Mouse (Mus musculus) testis, adult 2 months (tissue): ENCODE data around the gene Olfr251. TPM values are rescaled to one million over a fixed set of nuclear protein-coding genes. Genes with fewer than 3 reads are reported as not detected.
"Not testable (repeated sequence)": the region's sequence is repeated elsewhere in the genome, so short reads cannot be mapped to it uniquely, and the experiment has no call there.

Experiments
- H3K27ac ChIP-seq: fragments of 200-500 bp; 2 replicates; pipeline ENCODE4 v1.5.1; 2012; ENCODE audit warnings: low read depth, low read length; ENCODE audit not compliant: control insufficient read depth, insufficient read depth
- H3K27me3 ChIP-seq: fragments of 200-500 bp; 2 replicates; pipeline ENCODE4 v1.6.1; 2012; ENCODE audit warnings: mild to moderate bottlenecking, low read length, moderate library complexity; ENCODE audit not compliant: control insufficient read depth, insufficient read depth
- H3K36me3 ChIP-seq: fragments of 200-500 bp; 2 replicates; pipeline ENCODE4 v1.6.1; 2012; ENCODE audit warnings: mild to moderate bottlenecking, low read length; ENCODE audit not compliant: control insufficient read depth, insufficient read depth
- H3K4me1 ChIP-seq: fragments of 200-500 bp; 2 replicates; pipeline ENCODE4 v1.6.1; 2012; ENCODE audit warnings: low read length; ENCODE audit not compliant: control insufficient read depth, insufficient read depth
- H3K4me3 ChIP-seq: fragments of 200-500 bp; 2 replicates; pipeline ENCODE4 v1.5.1; 2012; ENCODE audit warnings: low read depth, mild to moderate bottlenecking, low read length, moderate library complexity, mixed read lengths; ENCODE audit not compliant: control insufficient read depth
- CTCF ChIP-seq: fragments of 200-500 bp; IDR thresholded peaks from 2 replicates; pipeline ENCODE4 v1.5.1; 2012; ENCODE audit warnings: low read depth, mild to moderate bottlenecking, inconsistent platforms, low read length, moderate library complexity; ENCODE audit not compliant: control insufficient read depth, insufficient read depth, insufficient replicate concordance
- POLR2A ChIP-seq: fragments of 200-500 bp; IDR thresholded peaks from 2 replicates; pipeline ENCODE4 v1.6.1; 2012; ENCODE audit warnings: low read depth, mild to moderate bottlenecking, inconsistent platforms, low read length, moderate library complexity; ENCODE audit not compliant: control insufficient read depth
- polyA plus RNA-seq: library from polyadenylated mRNA; depleted of rRNA; stranded (reverse); fragments of >200 nt; gene quantifications from 2 replicates; pipeline ENCODE4 v1.2.3, GENCODE M21; 2012; rRNA removed

Olfr251 gene
- polyA plus RNA-seq, result not detected in 2 replicates

- Histone ChIP-seq H3K36me3 (no peaks in the 10 kb centered on the region), H3K4me1 (no peaks in the 10 kb centered on the region), H3K27me3 (no peaks in the 10 kb centered on the region), H3K27ac (no peak within 1 kb of the TSS), H3K4me3 (no peak within 1 kb of the TSS)
- no peak for TF ChIP-seq CTCF
- TF ChIP-seq POLR2A, result no peak
These were observed at the start of gene Olfr251 for GRCm38 (mm10) chr9:38376786-38377185. TSS of gene Olfr251 (plus strand) at chr9:38377086.

DNA sequence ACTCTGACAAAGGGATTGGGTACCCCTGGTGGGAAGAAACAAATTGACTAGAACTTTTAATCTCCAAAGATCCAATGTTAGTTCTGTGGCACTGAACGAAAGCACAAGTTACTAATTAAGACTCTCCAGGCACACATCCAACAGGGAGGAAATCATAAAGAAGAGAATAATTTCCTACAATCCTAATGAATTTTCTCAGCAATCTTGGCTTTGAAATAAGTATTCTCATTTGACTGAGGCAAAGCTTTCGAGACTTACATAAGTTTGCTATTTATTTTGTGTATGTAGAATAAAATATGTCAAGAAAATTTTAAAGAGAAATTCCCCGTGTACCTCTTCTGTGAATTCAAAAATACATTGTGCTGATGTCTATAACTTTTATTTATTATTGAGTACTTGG lies 48.1 kb upstream of the Olfr251 start, which contains the start of gene Olfr25:
Olfr25 (plus strand) TSS at position 301 of the 400 bp plus-strand sequence.
- Histone ChIP-seq H3K27me3 (no peaks in the 10 kb centered on the region), H3K4me1 (no peaks in the 10 kb centered on the region), H3K36me3 (no peaks in the 10 kb centered on the region), H3K4me3 (no peak within 1 kb of the TSS), H3K27ac (no peak within 1 kb of the TSS)
- no peak for TF ChIP-seq CTCF
- TF ChIP-seq POLR2A, result no peak

GRCm38 (mm10) chr9:38348111-38348510 lies 28.8 kb upstream of the Olfr251 start, which contains the start of gene Olfr898:
TSS of gene Olfr898 (plus strand) at chr9:38348411.
- Histone ChIP-seq H3K4me3 (no peak within 1 kb of the TSS), H3K4me1 (no peaks in the 10 kb centered on the region), H3K36me3 (no peaks in the 10 kb centered on the region), H3K27me3 (no peaks in the 10 kb centered on the region), H3K27ac (no peak within 1 kb of the TSS)
- TF ChIP-seq CTCF (no peak), POLR2A (no peak)

- no peaks in the 10 kb centered on the region for H3K4me1 ChIP-seq
- TF ChIP-seq POLR2A, result no peak
- H3K27me3 ChIP-seq, result no peaks in the 10 kb centered on the region
- no peak within 1 kb of the TSS for H3K4me3 ChIP-seq
- no peaks in the 10 kb centered on the region for H3K36me3 ChIP-seq
- H3K27ac ChIP-seq, result no peak within 1 kb of the TSS
These were observed 10.3 kb upstream of the Olfr251 start, which contains the start of gene Olfr250 for GRCm38 (mm10) chr9:38366596-38366995. TSS of gene Olfr250 (plus strand) at chr9:38366896.

DNA sequence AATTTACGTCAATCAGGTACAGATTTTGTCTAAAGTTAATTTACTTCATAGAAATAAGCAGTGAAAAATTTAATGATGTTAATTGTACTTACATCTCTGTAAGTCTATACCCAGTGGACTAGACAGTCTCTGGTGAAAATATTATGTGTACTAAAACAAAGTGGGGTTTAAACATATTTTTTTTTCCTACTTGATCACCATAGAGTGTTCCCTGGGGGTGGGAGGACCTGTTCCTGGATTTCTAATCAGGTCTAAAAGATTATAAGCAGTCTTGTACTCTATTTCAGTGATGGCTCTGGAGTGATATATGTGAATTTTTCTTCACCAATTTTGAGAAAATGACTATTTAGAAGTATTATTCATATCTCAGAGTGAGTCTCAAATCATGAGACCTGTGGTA lies 24.5 kb downstream of the Olfr251 start, which contains the start of gene Olfr147:
Olfr147 (plus strand) TSS at position 301 of the 400 bp plus-strand sequence.
- H3K27me3 ChIP-seq, result no peaks in the 10 kb centered on the region
- no peaks in the 10 kb centered on the region for H3K36me3 ChIP-seq
- no peak for TF ChIP-seq CTCF
- TF ChIP-seq POLR2A, result no peak
- no peak within 1 kb of the TSS for H3K27ac ChIP-seq
- H3K4me3 ChIP-seq, result no peak within 1 kb of the TSS
- H3K4me1 ChIP-seq, result no peaks in the 10 kb centered on the region

DNA sequence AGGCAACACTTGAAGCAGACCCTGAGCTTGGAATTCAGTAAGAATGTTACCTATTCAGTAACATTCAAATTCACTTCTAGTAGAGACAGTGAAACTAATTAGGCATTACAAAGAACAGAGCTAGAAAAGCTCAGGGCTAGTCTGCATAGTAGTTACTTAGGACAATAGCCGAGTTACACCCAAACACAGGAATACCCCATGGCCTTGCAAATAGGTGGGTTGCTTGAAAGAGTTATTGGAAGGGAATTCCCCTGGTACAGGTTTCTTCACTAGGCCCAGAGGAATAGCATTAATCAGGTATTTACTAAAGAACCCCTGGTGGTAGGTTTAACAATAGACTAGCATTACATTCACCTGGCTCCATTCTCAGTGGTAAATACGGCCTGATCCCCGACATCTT lies 30.6 kb downstream of the Olfr251 start:
- not testable (repeated sequence) for H3K27me3 ChIP-seq, H3K4me3 ChIP-seq, H3K27ac ChIP-seq, H3K4me1 ChIP-seq, H3K36me3 ChIP-seq

DNA sequence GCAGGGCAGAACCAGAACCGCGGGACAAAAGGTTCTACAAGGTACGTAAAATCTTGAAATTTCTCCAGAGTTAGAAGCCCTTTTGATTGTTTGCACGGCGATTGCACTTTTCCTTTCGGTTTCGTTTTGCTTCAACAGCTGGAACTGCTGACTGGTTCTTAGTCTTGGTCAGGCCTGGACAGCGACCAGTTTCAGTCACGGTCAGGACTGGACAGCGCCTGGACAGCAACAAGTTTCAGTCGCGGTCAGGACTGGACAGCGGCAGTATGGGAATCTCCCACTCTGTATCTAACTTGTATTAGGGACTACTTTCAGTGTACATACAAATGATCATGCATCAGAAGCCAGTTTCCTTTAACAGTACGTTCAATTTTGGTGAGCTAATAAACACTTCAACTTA lies 36.6 kb downstream of the Olfr251 start:
- not testable (repeated sequence) for H3K27me3 ChIP-seq, H3K27ac ChIP-seq, H3K4me3 ChIP-seq

GRCm38 (mm10) chr9:38423801-38424200 lies 46.9 kb downstream of the Olfr251 start:
- H3K27me3 ChIP-seq, result no peaks in the 10 kb centered on the region
- no peak overlapping the region for H3K27ac ChIP-seq
- no peaks in the 10 kb centered on the region for H3K4me1 ChIP-seq
- no peak overlapping the region for H3K4me3 ChIP-seq
- TF ChIP-seq POLR2A (no peak), CTCF (no peak)
- H3K36me3 ChIP-seq, result no peaks in the 10 kb centered on the region

More for the DNA sequence above, 36.6 kb downstream of the Olfr251 start:
- H3K36me3 ChIP-seq, H3K4me1 ChIP-seq: not testable (repeated sequence)
